Mouse (Mus musculus) spleen, adult 2 months (tissue): Measurements from ENCODE around the gene Atp6v1e1. TPM values are rescaled to one million over a fixed set of nuclear protein-coding genes. Genes with fewer than 3 reads are reported as not detected.
A peak's percentile ranks its signal among the peaks of the same experiment; 100 is the strongest.
"Not testable (repeated sequence)": the region's sequence is repeated elsewhere in the genome, so short reads cannot be mapped to it uniquely, and the experiment has no call there.

Experiments used
- DNase-seq, 2 experiments: peaks; one replicate each; pipeline versions ENCODE4 v3.0.0 to v3.0.0-alpha.2; 2012 to 2021; ENCODE audit warnings: low spot score in 2 of 2, low read depth in 1 of 2
- H3K27ac ChIP-seq: fragments of 200-500 bp; 2 replicates; pipeline ENCODE4 v1.5.1; 2012; ENCODE audit warnings: low read length, inconsistent platforms; ENCODE audit not compliant: insufficient read depth
- H3K27me3 ChIP-seq: fragments of 200-500 bp; 2 replicates; pipeline ENCODE4 v1.6.1; 2012; ENCODE audit warnings: mild to moderate bottlenecking, moderate library complexity, low read length, inconsistent platforms; ENCODE audit not compliant: control insufficient read depth, insufficient read depth
- H3K36me3 ChIP-seq: fragments of 200-500 bp; 2 replicates; pipeline ENCODE4 v1.6.1; 2012; ENCODE audit warnings: mild to moderate bottlenecking, low read length, inconsistent platforms; ENCODE audit not compliant: control insufficient read depth, insufficient read depth
- H3K4me1 ChIP-seq: fragments of 200-500 bp; 2 replicates; pipeline ENCODE4 v1.6.1; 2011; ENCODE audit warnings: inconsistent platforms; ENCODE audit not compliant: control insufficient read depth, insufficient read depth, insufficient read length
- H3K4me3 ChIP-seq: fragments of 200-500 bp; 2 replicates; pipeline ENCODE4 v1.5.1; 2011; ENCODE audit warnings: mild to moderate bottlenecking, inconsistent platforms; ENCODE audit not compliant: insufficient read depth, insufficient read length; ENCODE audit errors: extremely low read depth
- CTCF ChIP-seq: fragments of 200-500 bp; IDR thresholded peaks from 2 replicates; pipeline ENCODE4 v1.5.1; 2011; ENCODE audit warnings: mild to moderate bottlenecking, inconsistent platforms; ENCODE audit not compliant: insufficient read depth, insufficient read length, insufficient replicate concordance; ENCODE audit errors: extremely low read depth
- POLR2A ChIP-seq: fragments of 200-500 bp; IDR thresholded peaks from 2 replicates; pipeline ENCODE4 v1.6.1; 2011; ENCODE audit warnings: low read depth, low read length, inconsistent platforms
- WGBS: fragments of 180-500 bp; shearing (Covaris S2); methylation state at CpG from one replicate; pipeline ENCODE4 v1.1.7; 2018; 5-methylcytosine and 5-hydroxymethylcytosine counted together
- polyA plus RNA-seq: library from polyadenylated mRNA; depleted of rRNA; stranded (reverse); fragments of >200 nt; gene quantifications from 2 replicates; pipeline ENCODE4 v1.2.3, GENCODE M21; 2012

The Atp6v1e1 gene
- polyA plus RNA-seq, 1 experiment = 59.8 TPM

DNA sequence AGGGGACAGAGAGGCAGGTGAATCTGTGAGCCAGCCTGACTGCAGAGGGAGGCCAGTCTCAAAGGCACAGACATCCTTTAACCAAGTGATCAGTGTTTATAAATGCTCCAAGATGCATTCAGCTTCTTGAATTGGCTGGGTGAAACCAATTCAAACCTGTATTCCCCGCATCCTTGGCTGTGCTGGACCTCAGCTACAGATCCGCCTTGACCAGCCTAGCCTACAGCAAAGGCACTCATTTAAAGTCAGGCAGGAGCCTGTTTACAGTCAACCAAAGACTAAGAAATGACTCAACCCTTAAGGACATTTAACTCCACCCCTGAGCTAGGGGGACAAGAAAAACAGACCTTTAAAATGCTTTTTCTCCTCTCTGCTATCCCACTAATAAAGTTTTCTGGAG is 3.3 kb downstream of the Atp6v1e1 start:
- Histone ChIP-seq H3K36me3 (peaks cover 19% of the 10 kb centered on the region), H3K4me1 (peaks cover 5% of the 10 kb centered on the region; the same call in 1 of the 2 replicates), H3K27ac (no peak overlapping the region), H3K27me3 (no peaks in the 10 kb centered on the region), H3K4me3 (no peak overlapping the region)
- DNase-seq = no peak
- TF ChIP-seq POLR2A (no peak), CTCF (no peak)
- 99% methylated on average over 2 of the region's 2 CpGs for WGBS

DNA sequence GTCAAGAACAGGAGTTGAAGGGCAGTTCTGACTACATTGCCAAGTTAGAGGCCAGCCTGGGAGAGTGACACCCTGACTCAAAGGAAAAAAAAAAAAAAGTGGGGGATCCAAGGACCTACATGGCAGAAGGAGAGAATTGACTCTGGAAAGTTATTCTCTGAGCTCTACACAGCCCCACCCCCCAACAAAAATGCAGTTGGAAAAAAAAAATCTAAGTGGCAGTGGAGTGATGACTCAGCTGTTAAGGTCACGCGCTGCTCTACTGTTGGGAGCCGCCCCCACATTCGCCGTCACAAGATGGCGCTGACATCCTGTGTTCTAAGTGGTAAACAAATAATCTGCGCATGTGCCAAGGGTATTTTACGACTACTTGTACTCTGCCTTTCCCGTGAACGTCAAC is 10.6 kb downstream of the Atp6v1e1 start:
- DNase-seq, H3K4me1 ChIP-seq, H3K27me3 ChIP-seq, H3K4me3 ChIP-seq, H3K27ac ChIP-seq: not testable (repeated sequence)
- peaks cover 18% of the 10 kb centered on the region for H3K36me3 ChIP-seq
- WGBS = 96% methylated on average over 10 of the region's 10 CpGs

DNA sequence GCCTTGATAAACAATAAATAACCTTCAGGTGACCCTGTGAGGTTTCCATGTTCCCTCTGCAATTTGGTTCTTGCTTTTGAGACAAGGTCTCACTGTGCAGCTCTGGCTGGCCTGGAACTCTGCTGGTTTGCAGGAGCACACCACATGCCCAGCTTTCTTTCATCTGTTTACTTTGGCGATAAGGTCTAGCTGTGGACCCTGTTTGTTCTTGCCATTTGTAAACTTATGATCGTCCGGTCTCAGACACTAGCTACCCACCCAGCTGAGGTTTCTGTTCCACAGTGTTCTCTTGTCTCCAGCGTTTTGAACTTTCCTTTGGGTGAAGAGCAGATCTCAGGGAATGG is 14.9 kb downstream of the Atp6v1e1 start:
- 97% methylated on average over 4 of the region's 4 CpGs for WGBS
- Histone ChIP-seq H3K4me3 (no peak overlapping the region), H3K27ac (no peak overlapping the region), H3K36me3 (peaks cover 41% of the 10 kb centered on the region), H3K4me1 (no peaks in the 10 kb centered on the region), H3K27me3 (no peaks in the 10 kb centered on the region)
- no peak for TF ChIP-seq POLR2A
- no peak for TF ChIP-seq CTCF
- no peak for DNase-seq

DNA sequence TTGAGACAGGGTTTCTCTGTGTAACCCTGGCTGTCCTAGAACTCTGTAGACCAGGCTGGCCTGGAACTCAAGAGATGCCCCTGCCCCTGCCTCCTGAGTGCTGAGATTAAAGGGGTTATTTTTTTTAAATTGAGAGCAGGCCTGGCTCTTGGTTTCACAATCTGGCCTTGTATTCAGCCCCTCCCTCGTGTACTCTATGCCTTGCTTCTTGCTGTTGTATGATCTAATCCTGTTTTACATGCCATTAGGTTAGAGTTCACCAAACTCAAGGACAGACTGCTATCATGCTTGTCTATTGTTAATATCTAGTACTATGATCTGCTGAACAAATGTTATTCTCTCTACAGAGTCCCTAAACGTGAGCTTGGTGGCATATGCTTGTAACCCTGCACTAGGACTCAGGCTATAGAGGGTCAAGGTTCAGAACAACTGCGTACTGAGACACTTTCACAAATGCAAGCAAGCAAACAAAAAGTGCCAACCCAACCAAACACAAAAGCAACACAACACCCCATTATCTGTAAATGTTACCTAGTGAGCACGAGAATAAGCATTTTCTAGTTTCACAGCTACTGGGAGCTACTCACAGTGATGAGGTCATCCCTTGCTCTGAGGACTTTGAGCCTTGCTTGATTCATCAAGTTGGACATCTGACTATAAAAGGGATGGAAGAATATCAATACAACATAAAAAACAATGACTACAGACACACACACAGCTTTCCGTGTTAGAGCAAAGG is 15.4 kb downstream of the Atp6v1e1 start:
- no peak overlapping the region for H3K4me3 ChIP-seq
- no peak for DNase-seq
- no peaks in the 10 kb centered on the region for H3K27me3 ChIP-seq
- TF ChIP-seq CTCF (no peak), POLR2A (no peak)
- WGBS = 89% methylated on average over 5 of the region's 5 CpGs
- no peak overlapping the region for H3K27ac ChIP-seq
- no peaks in the 10 kb centered on the region for H3K4me1 ChIP-seq
- peaks cover 45% of the 10 kb centered on the region for H3K36me3 ChIP-seq

DNA sequence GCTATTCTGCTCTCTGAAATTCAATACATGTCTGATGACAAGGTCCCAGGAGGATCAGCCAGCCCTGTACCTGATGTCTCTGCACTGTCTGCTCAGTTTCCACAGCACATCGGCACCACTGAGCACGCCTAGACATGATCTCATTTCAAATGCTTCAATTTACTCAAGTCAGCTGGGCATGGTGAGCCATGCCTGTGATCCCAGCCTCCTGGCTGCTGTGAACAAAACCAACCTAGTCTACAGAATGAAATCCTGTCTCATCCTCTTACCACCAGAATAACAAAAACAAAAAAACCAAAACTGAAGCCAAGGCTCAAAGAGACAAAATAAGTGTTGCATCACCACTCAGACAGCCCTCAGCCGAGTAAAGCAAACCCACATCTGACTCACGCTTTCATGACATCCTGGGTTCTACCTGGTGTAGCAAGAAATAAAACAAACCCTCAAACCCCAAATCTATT is 23.0 kb downstream of the Atp6v1e1 start:
- no peak for TF ChIP-seq POLR2A
- TF ChIP-seq CTCF = no peak
- 83% methylated on average over 4 of the region's 4 CpGs for WGBS
- H3K27ac ChIP-seq = no peak overlapping the region
- H3K4me3 ChIP-seq = no peak overlapping the region
- DNase-seq = peak in 1 of 2 experiments; percentile 22
- H3K27me3 ChIP-seq = no peaks in the 10 kb centered on the region
- H3K4me1 ChIP-seq = no peaks in the 10 kb centered on the region; the same call in 1 of the 2 replicates
- H3K36me3 ChIP-seq = peaks cover 56% of the 10 kb centered on the region

DNA sequence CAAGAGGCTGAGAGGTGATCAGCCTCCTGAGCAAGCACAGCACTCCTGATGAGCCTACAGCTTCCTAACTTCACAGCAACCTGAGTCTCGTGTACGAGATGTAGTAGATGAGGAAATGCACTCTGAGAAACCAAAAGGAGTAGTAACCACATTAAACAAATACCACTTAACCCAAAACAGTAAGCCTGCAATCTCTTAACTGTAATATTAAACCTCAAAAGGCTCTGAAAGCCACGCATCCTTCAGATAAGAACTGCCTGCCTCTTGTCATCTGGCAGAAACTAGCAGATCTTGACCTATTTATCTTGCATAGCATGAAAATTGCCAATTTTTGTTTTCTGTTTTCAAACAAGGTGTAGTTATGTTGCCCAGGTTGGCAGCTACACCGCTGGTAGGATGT is 23.7 kb downstream of the Atp6v1e1 start:
- no peak for DNase-seq
- Histone ChIP-seq H3K27me3 (no peaks in the 10 kb centered on the region), H3K4me1 (no peaks in the 10 kb centered on the region; the same call in 1 of the 2 replicates), H3K4me3 (no peak overlapping the region), H3K36me3 (peaks cover 55% of the 10 kb centered on the region), H3K27ac (no peak overlapping the region)
- 63% methylated on average over 4 of the region's 4 CpGs for WGBS
- no peak for TF ChIP-seq CTCF
- TF ChIP-seq POLR2A = no peak

DNA sequence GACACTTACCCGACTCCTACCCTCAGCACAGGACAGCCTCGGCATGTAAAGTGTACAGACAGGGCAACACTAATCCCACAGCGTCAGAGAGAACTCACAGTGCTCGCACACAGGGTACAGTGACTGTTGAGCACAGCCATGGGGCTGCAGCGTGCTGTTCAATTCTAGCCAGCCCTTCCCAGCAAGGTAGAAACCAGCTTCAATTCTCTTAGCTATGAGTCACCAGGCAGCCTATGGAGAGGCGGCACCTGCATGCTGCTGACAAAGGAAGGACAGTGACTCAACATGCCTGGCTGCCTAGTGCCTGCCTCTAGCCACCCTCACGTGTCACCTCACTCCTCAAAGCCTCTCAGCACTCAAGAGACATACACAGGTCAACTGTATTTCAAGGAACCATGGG is 24.6 kb downstream of the Atp6v1e1 start:
- H3K4me3 ChIP-seq = no peak overlapping the region
- no peak for DNase-seq

More for the DNA sequence above, 24.6 kb downstream of the Atp6v1e1 start:
- Histone ChIP-seq H3K36me3 (peaks cover 53% of the 10 kb centered on the region), H3K27me3 (no peaks in the 10 kb centered on the region), H3K27ac (no peak overlapping the region), H3K4me1 (no peaks in the 10 kb centered on the region; the same call in 1 of the 2 replicates)
- 93% methylated on average over 7 of the region's 7 CpGs for WGBS
- TF ChIP-seq CTCF = no peak
- no peak for TF ChIP-seq POLR2A
